Mouse (Mus musculus): ENCODE measurements at regions not wholly inside any gene's neighbourhood (a gene's known extent, or its start where the extent isn't known, plus 50 kb on each side); places are given as distances from the start of the nearest gene placed in this dataset.

GRCm38 (mm10) chr4:134990651-134991050 lies 60.0 kb downstream of the Syf2 start:
- no peak overlapping the region for H3K4me3 ChIP-seq (ENCODE audit: low read depth, low read length)
- H3K27me3 ChIP-seq (ENCODE audit: control insufficient read depth, insufficient read depth, low read length): no peaks in the 10 kb centered on the region
- WGBS: 80% methylated on average over 11 of the region's 11 CpGs
- no peak overlapping the region for H3K27ac ChIP-seq (ENCODE audit: insufficient read depth, low read depth, low read length)
- H3K36me3 ChIP-seq (ENCODE audit: control insufficient read depth, insufficient read depth, low read length): no peaks in the 10 kb centered on the region
- H3K4me1 ChIP-seq (ENCODE audit: control insufficient read depth, insufficient read depth, insufficient read length, low read length): no peaks in the 10 kb centered on the region
- no peak for TF ChIP-seq CTCF (IDR thresholded peaks at IDR 0.05; ENCODE audit: extremely low read depth, insufficient read length, insufficient replicate concordance, low read depth, low read length)

GRCm38 (mm10) chr4:134993526-134994122 lies 62.9 kb downstream of the Syf2 start:
- Histone ChIP-seq H3K27ac (ENCODE audit: insufficient read depth, low read depth, low read length) (no peak overlapping the region), H3K36me3 (ENCODE audit: control insufficient read depth, insufficient read depth, low read length) (no peaks in the 10 kb centered on the region), H3K27me3 (ENCODE audit: control insufficient read depth, insufficient read depth, low read length) (no peaks in the 10 kb centered on the region), H3K4me1 (ENCODE audit: control insufficient read depth, insufficient read depth, insufficient read length, low read length) (no peaks in the 10 kb centered on the region), H3K4me3 (ENCODE audit: low read depth, low read length) (no peak overlapping the region)
- WGBS: 59% methylated on average over 8 of the region's 8 CpGs
- TF ChIP-seq CTCF (IDR thresholded peaks at IDR 0.05; ENCODE audit: extremely low read depth, insufficient read length, insufficient replicate concordance, low read depth, low read length) (no peak), POLR2A (IDR thresholded peaks at IDR 0.05; ENCODE audit: low read depth, low read length) (no peak)

GRCm38 (mm10) chr4:134994205-134994604 lies 63.5 kb downstream of the Syf2 start:
- H3K4me1 ChIP-seq (ENCODE audit: control insufficient read depth, insufficient read depth, insufficient read length, low read length): no peaks in the 10 kb centered on the region
- no peak overlapping the region for H3K27ac ChIP-seq (ENCODE audit: insufficient read depth, low read depth, low read length)
- WGBS: 78% methylated on average over 2 of the region's 2 CpGs
- no peaks in the 10 kb centered on the region for H3K36me3 ChIP-seq (ENCODE audit: control insufficient read depth, insufficient read depth, low read length)
- H3K27me3 ChIP-seq (ENCODE audit: control insufficient read depth, insufficient read depth, low read length): no peaks in the 10 kb centered on the region
- no peak overlapping the region for H3K4me3 ChIP-seq (ENCODE audit: low read depth, low read length)
- TF ChIP-seq POLR2A (IDR thresholded peaks at IDR 0.05; ENCODE audit: low read depth, low read length): no peak
- no peak for TF ChIP-seq CTCF (IDR thresholded peaks at IDR 0.05; ENCODE audit: extremely low read depth, insufficient read length, insufficient replicate concordance, low read depth, low read length)

- Histone ChIP-seq H3K36me3 (ENCODE audit: control insufficient read depth, insufficient read depth, low read length) (no peaks in the 10 kb centered on the region), H3K4me3 (ENCODE audit: low read depth, low read length) (no peak overlapping the region), H3K27me3 (ENCODE audit: control insufficient read depth, insufficient read depth, low read length) (no peaks in the 10 kb centered on the region), H3K4me1 (ENCODE audit: control insufficient read depth, insufficient read depth, insufficient read length, low read length) (no peaks in the 10 kb centered on the region), H3K27ac (ENCODE audit: insufficient read depth, low read depth, low read length) (no peak overlapping the region)
- TF ChIP-seq POLR2A (IDR thresholded peaks at IDR 0.05; ENCODE audit: low read depth, low read length) (no peak), CTCF (IDR thresholded peaks at IDR 0.05; ENCODE audit: extremely low read depth, insufficient read length, insufficient replicate concordance, low read depth, low read length) (no peak)
- 63% methylated on average over 6 of the region's 6 CpGs for WGBS
Measured at GRCm38 (mm10) chr4:134994648-134995047, 64.0 kb downstream of the Syf2 start.

GRCm38 (mm10) chr4:134995052-134995451 lies 64.4 kb downstream of the Syf2 start:
- H3K4me1 ChIP-seq (ENCODE audit: control insufficient read depth, insufficient read depth, insufficient read length, low read length): no peaks in the 10 kb centered on the region
- H3K36me3 ChIP-seq (ENCODE audit: control insufficient read depth, insufficient read depth, low read length): no peaks in the 10 kb centered on the region
- H3K27me3 ChIP-seq (ENCODE audit: control insufficient read depth, insufficient read depth, low read length): no peaks in the 10 kb centered on the region
- TF ChIP-seq POLR2A (IDR thresholded peaks at IDR 0.05; ENCODE audit: low read depth, low read length) (no peak), CTCF (IDR thresholded peaks at IDR 0.05; ENCODE audit: extremely low read depth, insufficient read length, insufficient replicate concordance, low read depth, low read length) (no peak)
- no peak overlapping the region for H3K4me3 ChIP-seq (ENCODE audit: low read depth, low read length)
- WGBS: 24% methylated on average over 13 of the region's 13 CpGs
- no peak overlapping the region for H3K27ac ChIP-seq (ENCODE audit: insufficient read depth, low read depth, low read length)

- Histone ChIP-seq H3K27ac (ENCODE audit: insufficient read depth, low read depth, low read length) (no peak overlapping the region), H3K27me3 (ENCODE audit: control insufficient read depth, insufficient read depth, low read length) (no peaks in the 10 kb centered on the region), H3K36me3 (ENCODE audit: control insufficient read depth, insufficient read depth, low read length) (no peaks in the 10 kb centered on the region), H3K4me1 (ENCODE audit: control insufficient read depth, insufficient read depth, insufficient read length, low read length) (no peaks in the 10 kb centered on the region), H3K4me3 (ENCODE audit: low read depth, low read length) (no peak overlapping the region)
- TF ChIP-seq POLR2A (IDR thresholded peaks at IDR 0.05; ENCODE audit: low read depth, low read length) (no peak), CTCF (IDR thresholded peaks at IDR 0.05; ENCODE audit: extremely low read depth, insufficient read length, insufficient replicate concordance, low read depth, low read length) (no peak)
- WGBS: 91% methylated on average over 6 of the region's 6 CpGs
Measured at GRCm38 (mm10) chr4:134996121-134996520, 65.4 kb downstream of the Syf2 start.

GRCm38 (mm10) chr4:134997461-134998434 lies 67.0 kb downstream of the Syf2 start:
- TF ChIP-seq CTCF (IDR thresholded peaks at IDR 0.05; ENCODE audit: extremely low read depth, insufficient read length, insufficient replicate concordance, low read depth, low read length) (no peak), POLR2A (IDR thresholded peaks at IDR 0.05; ENCODE audit: low read depth, low read length) (no peak)
- 88% methylated on average over 26 of the region's 26 CpGs for WGBS

More at GRCm38 (mm10) chr4:134997461-134998434, 67.0 kb downstream of the Syf2 start:
- Histone ChIP-seq H3K27me3 (ENCODE audit: control insufficient read depth, insufficient read depth, low read length) (no peaks in the 10 kb centered on the region), H3K27ac (ENCODE audit: insufficient read depth, low read depth, low read length) (no peak overlapping the region), H3K4me3 (ENCODE audit: low read depth, low read length) (no peak overlapping the region), H3K36me3 (ENCODE audit: control insufficient read depth, insufficient read depth, low read length) (no peaks in the 10 kb centered on the region), H3K4me1 (ENCODE audit: control insufficient read depth, insufficient read depth, insufficient read length, low read length) (no peaks in the 10 kb centered on the region)

Data from small intestine, adult 2 months (tissue).